Mouse (Mus musculus) bone marrow macrophage, adult 2 months (primary cell): Measurements from ENCODE around the gene Camkmt. TPM values are rescaled to one million over a fixed set of nuclear protein-coding genes. Genes with fewer than 3 reads are reported as not detected.

Experiments
- H3K27ac ChIP-seq: 2 replicates; pipeline ENCODE4 v1.5.1; 2012; ENCODE audit warnings: low read depth, low read length; ENCODE audit not compliant: insufficient read depth
- H3K4me1 ChIP-seq: 2 replicates; pipeline ENCODE4 v1.6.1; 2012; ENCODE audit warnings: low read length; ENCODE audit not compliant: control insufficient read depth, insufficient read depth
- H3K4me3 ChIP-seq: 2 replicates; pipeline ENCODE4 v1.5.1; 2012; ENCODE audit warnings: mild to moderate bottlenecking, low read length, moderate library complexity; ENCODE audit not compliant: insufficient read depth
- CTCF ChIP-seq: IDR thresholded peaks from 2 replicates; pipeline ENCODE4 v1.5.1; 2012; ENCODE audit warnings: low read depth, mild to moderate bottlenecking, low read length, moderate library complexity
- POLR2A ChIP-seq: IDR thresholded peaks from 2 replicates; pipeline ENCODE4 v1.6.1; 2012; ENCODE audit warnings: mild to moderate bottlenecking, low read depth, low read length, borderline replicate concordance
- polyA plus RNA-seq: library from polyadenylated mRNA; stranded (reverse); fragments of >200 nt; gene quantifications from 2 replicates; pipeline ENCODE4 v1.2.4, GENCODE M21; 2012; ENCODE audit not compliant: missing spikeins, insufficient read depth, insufficient read length

Gene Camkmt
- polyA plus RNA-seq, 1 experiment, result 10.8 TPM

- H3K4me1 ChIP-seq, result peaks cover 6% of the 10 kb centered on the region; the same call in 1 of the 2 replicates
- H3K27ac ChIP-seq, result no peak overlapping the region
- peak overlapping the region; percentile 37; the same call in 1 of the 2 replicates for H3K4me3 ChIP-seq
- TF ChIP-seq POLR2A, result no peak
- no peak for TF ChIP-seq CTCF
Observed at GRCm38 (mm10) chr17:85464466-85465411, 374.4 kb downstream of the Camkmt start.

- TF ChIP-seq CTCF (no peak), POLR2A (no peak)
- Histone ChIP-seq H3K4me1 (peaks cover 1% of the 10 kb centered on the region; the same call in 1 of the 2 replicates), H3K27ac (no peak overlapping the region), H3K4me3 (no peak overlapping the region)
Observed at GRCm38 (mm10) chr17:85469776-85470175, 379.4 kb downstream of the Camkmt start.

GRCm38 (mm10) chr17:85472687-85473202, 382.4 kb downstream of the Camkmt start:
- H3K4me1 ChIP-seq, result no peaks in the 10 kb centered on the region
- TF ChIP-seq CTCF, result no peak
- no peak for TF ChIP-seq POLR2A
- H3K27ac ChIP-seq, result no peak overlapping the region
- H3K4me3 ChIP-seq, result no peak overlapping the region

- Histone ChIP-seq H3K4me3 (no peak overlapping the region), H3K4me1 (no peaks in the 10 kb centered on the region), H3K27ac (no peak overlapping the region)
- no peak for TF ChIP-seq CTCF
- TF ChIP-seq POLR2A, result no peak
Observed at GRCm38 (mm10) chr17:85473217-85473616, 382.9 kb downstream of the Camkmt start.

GRCm38 (mm10) chr17:85473881-85474280, 383.5 kb downstream of the Camkmt start:
- TF ChIP-seq POLR2A (no peak), CTCF (no peak)
- H3K4me3 ChIP-seq, result no peak overlapping the region
- H3K27ac ChIP-seq, result no peak overlapping the region
- H3K4me1 ChIP-seq, result no peaks in the 10 kb centered on the region

GRCm38 (mm10) chr17:85481241-85481640, 390.9 kb downstream of the Camkmt start:
- Histone ChIP-seq H3K4me1 (no peaks in the 10 kb centered on the region), H3K27ac (no peak overlapping the region), H3K4me3 (no peak overlapping the region)
- TF ChIP-seq POLR2A (no peak), CTCF (no peak)

GRCm38 (mm10) chr17:85483086-85483485, 392.7 kb downstream of the Camkmt start:
- no peak overlapping the region for H3K27ac ChIP-seq
- H3K4me1 ChIP-seq, result no peaks in the 10 kb centered on the region
- no peak overlapping the region for H3K4me3 ChIP-seq
- TF ChIP-seq CTCF (no peak), POLR2A (no peak)

GRCm38 (mm10) chr17:85484015-85484414, 393.7 kb downstream of the Camkmt start:
- TF ChIP-seq CTCF (no peak), POLR2A (no peak)
- Histone ChIP-seq H3K27ac (no peak overlapping the region), H3K4me3 (no peak overlapping the region), H3K4me1 (0 out of 2 replicates have a peak, but pooled peaks cover 3% of the 10 kb centered on the region)

- no peak overlapping the region for H3K4me3 ChIP-seq
- no peak overlapping the region for H3K27ac ChIP-seq
- TF ChIP-seq POLR2A (no peak), CTCF (no peak)
- 0 out of 2 replicates have a peak, but pooled peaks cover 3% of the 10 kb centered on the region for H3K4me1 ChIP-seq
Observed at GRCm38 (mm10) chr17:85484526-85484925, 394.2 kb downstream of the Camkmt start.
